Mouse (Mus musculus): ENCODE results near the gene Stx1a. TPM values are rescaled to one million over a fixed set of nuclear protein-coding genes. Genes with fewer than 3 reads are reported as not detected.
"Not testable (repeated sequence)": the region's sequence is repeated elsewhere in the genome, so short reads cannot be mapped to it uniquely, and the experiment has no call there.

Gene Stx1a
- polyA plus RNA-seq, 1 experiment, result 5.3 TPM

GRCm38 (mm10) chr5:135040777-135041176 lies 17.5 kb downstream of the Stx1a start:
- no peaks in the 10 kb centered on the region for H3K27me3 ChIP-seq (ENCODE audit: control insufficient read depth, insufficient read depth, insufficient read length)
- H3ac ChIP-seq (ENCODE audit: control insufficient read depth, insufficient read length, low read depth), result no peak overlapping the region
- no peaks in the 10 kb centered on the region for H3K79me3 ChIP-seq (ENCODE audit: low read depth)
- no peaks in the 10 kb centered on the region for H3K36me3 ChIP-seq (ENCODE audit: control insufficient read depth, insufficient read depth)
- H3K79me2 ChIP-seq (ENCODE audit: control insufficient read depth, insufficient read depth), result no peaks in the 10 kb centered on the region
- TF ChIP-seq MYOG (IDR thresholded peaks at IDR 0.05; ENCODE audit: control insufficient read depth, extremely low read depth, insufficient read length) (no peak), MYOD1 (IDR thresholded peaks at IDR 0.05; ENCODE audit: control insufficient read depth, insufficient read length, low read depth) (no peak), FOSL1 (IDR thresholded peaks at IDR 0.05; ENCODE audit: insufficient read depth, low read length, poor library complexity, severe bottlenecking) (no peak), MAX (IDR thresholded peaks at IDR 0.05) (no peak), USF1 (IDR thresholded peaks at IDR 0.05; ENCODE audit: low read depth) (no peak)
- H3K4me3 ChIP-seq (ENCODE audit: insufficient read depth, poor library complexity, severe bottlenecking), result no peak overlapping the region

GRCm38 (mm10) chr5:135042105-135042788 lies 19.0 kb downstream of the Stx1a start:
- Histone ChIP-seq H3K79me3 (ENCODE audit: low read depth) (no peaks in the 10 kb centered on the region), H3K36me3 (ENCODE audit: control insufficient read depth, insufficient read depth) (no peaks in the 10 kb centered on the region), H3K79me2 (ENCODE audit: control insufficient read depth, insufficient read depth) (no peaks in the 10 kb centered on the region), H3K27me3 (ENCODE audit: control insufficient read depth, insufficient read depth, insufficient read length) (no peaks in the 10 kb centered on the region), H3K4me3 (ENCODE audit: insufficient read depth, poor library complexity, severe bottlenecking) (no peak overlapping the region), H3ac (ENCODE audit: control insufficient read depth, insufficient read length, low read depth) (no peak overlapping the region)
- TF ChIP-seq MYOG (IDR thresholded peaks at IDR 0.05; ENCODE audit: control insufficient read depth, extremely low read depth, insufficient read length) (no peak), MYOD1 (IDR thresholded peaks at IDR 0.05; ENCODE audit: control insufficient read depth, insufficient read length, low read depth) (no peak), CEBPB (IDR thresholded peaks at IDR 0.05; ENCODE audit: low read depth) (no peak), CTCF (IDR thresholded peaks at IDR 0.05; ENCODE audit: control insufficient read depth, insufficient read depth, insufficient read length) (no peak), MAX (IDR thresholded peaks at IDR 0.05) (no peak), FOSL1 (IDR thresholded peaks at IDR 0.05; ENCODE audit: insufficient read depth, low read length, poor library complexity, severe bottlenecking) (no peak), USF1 (IDR thresholded peaks at IDR 0.05; ENCODE audit: low read depth) (no peak)

DNA sequence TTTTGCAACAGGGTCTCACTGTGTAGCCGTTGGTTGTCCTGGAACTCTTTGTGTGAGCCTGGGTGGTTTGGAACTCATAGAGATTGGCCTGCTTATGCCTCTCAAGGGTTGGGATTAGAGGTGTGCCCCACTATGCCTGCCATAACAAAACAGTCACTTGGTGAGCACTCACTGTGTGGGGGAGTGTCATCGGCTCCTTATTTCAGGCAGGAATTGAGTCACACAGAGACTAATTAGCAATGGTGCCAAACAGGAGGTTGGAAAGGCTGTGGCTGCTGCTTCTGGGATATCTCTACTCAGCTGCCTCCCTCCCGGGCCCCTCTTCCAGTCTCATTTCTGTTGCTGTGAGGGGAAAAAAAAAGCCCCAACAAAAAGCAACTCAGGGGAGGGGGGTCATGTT lies 21.3 kb downstream of the Stx1a start:
- no peak for TF ChIP-seq MYOG (IDR thresholded peaks at IDR 0.05; ENCODE audit: control insufficient read depth, extremely low read depth, insufficient read length)
- no peak for TF ChIP-seq CEBPB (IDR thresholded peaks at IDR 0.05; ENCODE audit: low read depth)
- Histone ChIP-seq H3ac (ENCODE audit: control insufficient read depth, insufficient read length, low read depth) (no peak overlapping the region), H3K36me3 (ENCODE audit: control insufficient read depth, insufficient read depth) (no peaks in the 10 kb centered on the region), H3K27me3 (ENCODE audit: control insufficient read depth, insufficient read depth, insufficient read length) (no peaks in the 10 kb centered on the region), H3K4me3 (ENCODE audit: insufficient read depth, poor library complexity, severe bottlenecking) (no peak overlapping the region), H3K79me2 (ENCODE audit: control insufficient read depth, insufficient read depth) (no peaks in the 10 kb centered on the region), H3K79me3 (ENCODE audit: low read depth) (no peaks in the 10 kb centered on the region)

- no peak overlapping the region for H3K4me3 ChIP-seq (ENCODE audit: insufficient read depth, poor library complexity, severe bottlenecking)
- no peaks in the 10 kb centered on the region for H3K27me3 ChIP-seq (ENCODE audit: control insufficient read depth, insufficient read depth, insufficient read length)
- H3K79me3 ChIP-seq (ENCODE audit: low read depth), result no peaks in the 10 kb centered on the region
- H3ac ChIP-seq (ENCODE audit: control insufficient read depth, insufficient read length, low read depth), result no peak overlapping the region
- no peaks in the 10 kb centered on the region for H3K79me2 ChIP-seq (ENCODE audit: control insufficient read depth, insufficient read depth)
- peaks cover 3% of the 10 kb centered on the region for H3K36me3 ChIP-seq (ENCODE audit: control insufficient read depth, insufficient read depth)
- TF ChIP-seq MYOG (IDR thresholded peaks at IDR 0.05; ENCODE audit: control insufficient read depth, extremely low read depth, insufficient read length) (no peak), CEBPB (IDR thresholded peaks at IDR 0.05; ENCODE audit: low read depth) (no peak), MAX (IDR thresholded peaks at IDR 0.05) (no peak), CTCF (IDR thresholded peaks at IDR 0.05; ENCODE audit: control insufficient read depth, insufficient read depth, insufficient read length) (no peak), MYOD1 (IDR thresholded peaks at IDR 0.05; ENCODE audit: control insufficient read depth, insufficient read length, low read depth) (no peak), FOSL1 (IDR thresholded peaks at IDR 0.05; ENCODE audit: insufficient read depth, low read length, poor library complexity, severe bottlenecking) (no peak)
These were observed 25.3 kb downstream of the Stx1a start for GRCm38 (mm10) chr5:135048539-135048938.

DNA sequence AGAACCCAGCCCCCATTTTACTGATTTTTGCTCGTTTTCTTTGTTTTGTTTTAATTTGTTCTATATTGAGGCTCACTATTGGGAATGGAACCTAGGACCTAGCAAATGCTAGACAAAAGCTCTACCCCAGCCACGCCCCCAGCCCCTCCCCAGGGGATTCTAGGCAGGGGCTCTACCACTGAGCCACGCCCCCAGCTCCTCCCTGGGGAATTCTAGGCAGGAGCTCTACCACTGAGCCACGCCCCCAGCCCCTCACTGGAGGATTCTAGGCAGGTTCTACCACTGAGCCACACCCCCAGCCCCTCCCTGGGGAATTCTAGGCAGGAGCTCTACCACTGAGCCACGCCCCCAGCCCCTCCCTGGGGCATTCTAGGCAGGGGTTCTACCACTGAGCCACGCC lies 26.0 kb downstream of the Stx1a start:
- H3ac ChIP-seq (ENCODE audit: control insufficient read depth, insufficient read length, low read depth); H3K27me3 ChIP-seq (ENCODE audit: control insufficient read depth, insufficient read depth, insufficient read length); H3K79me2 ChIP-seq (ENCODE audit: control insufficient read depth, insufficient read depth); H3K36me3 ChIP-seq (ENCODE audit: control insufficient read depth, insufficient read depth); H3K4me3 ChIP-seq (ENCODE audit: insufficient read depth, poor library complexity, severe bottlenecking); H3K79me3 ChIP-seq (ENCODE audit: low read depth): not testable (repeated sequence)

DNA sequence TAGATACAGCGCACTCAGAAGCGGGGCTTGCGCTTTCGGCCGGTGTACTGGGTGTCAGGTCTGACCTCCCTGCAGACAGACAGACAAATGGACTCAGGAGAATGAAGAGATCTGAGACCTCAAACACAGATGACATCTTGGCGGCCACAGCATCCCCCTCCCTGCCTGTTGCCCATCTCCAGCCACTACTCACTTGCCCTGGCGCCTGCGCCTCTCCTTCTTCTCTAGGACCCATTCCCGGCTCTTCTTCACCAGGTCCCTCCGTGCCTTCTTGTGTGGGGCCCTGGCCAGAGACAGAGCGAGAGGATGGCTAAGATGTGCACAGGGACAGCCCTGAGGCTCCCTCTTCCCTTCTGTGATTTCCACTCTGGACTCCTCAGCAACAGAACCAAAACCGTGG lies 30.1 kb downstream of the Stx1a start:
- Histone ChIP-seq H3K79me3 (ENCODE audit: low read depth) (no peaks in the 10 kb centered on the region), H3K27me3 (ENCODE audit: control insufficient read depth, insufficient read depth, insufficient read length) (no peaks in the 10 kb centered on the region), H3K79me2 (ENCODE audit: control insufficient read depth, insufficient read depth) (no peaks in the 10 kb centered on the region), H3ac (ENCODE audit: control insufficient read depth, insufficient read length, low read depth) (no peak overlapping the region), H3K4me3 (ENCODE audit: insufficient read depth, poor library complexity, severe bottlenecking) (no peak overlapping the region), H3K36me3 (ENCODE audit: control insufficient read depth, insufficient read depth) (peaks cover 15% of the 10 kb centered on the region)
- no peak for TF ChIP-seq MYOD1 (IDR thresholded peaks at IDR 0.05; ENCODE audit: control insufficient read depth, insufficient read length, low read depth)
- TF ChIP-seq MYOG (IDR thresholded peaks at IDR 0.05; ENCODE audit: control insufficient read depth, extremely low read depth, insufficient read length), result no peak
- no peak for TF ChIP-seq FOSL1 (IDR thresholded peaks at IDR 0.05; ENCODE audit: insufficient read depth, low read length, poor library complexity, severe bottlenecking)
- TF ChIP-seq CEBPB (IDR thresholded peaks at IDR 0.05; ENCODE audit: low read depth), result no peak
- no peak for TF ChIP-seq USF1 (IDR thresholded peaks at IDR 0.05; ENCODE audit: low read depth)
- TF ChIP-seq MAX (IDR thresholded peaks at IDR 0.05), result no peak
- TF ChIP-seq CTCF (IDR thresholded peaks at IDR 0.05; ENCODE audit: control insufficient read depth, insufficient read depth, insufficient read length), result no peak
